Mouse (Mus musculus) skeletal muscle tissue, adult 2 months (tissue): ENCODE data around the gene Tspyl3.

Experiments used
- DNase-seq: peaks from one replicate; pipeline ENCODE4 v3.0.0-alpha.2; 2012; ENCODE audit warnings: low read depth, low spot score

Tspyl3 gene

GRCm38 (mm10) chr2:153228523-153228922, 3.3 kb upstream of the Tspyl3 start:
- no peak for DNase-seq

- DNase-seq: no peak
Observed at GRCm38 (mm10) chr2:153227959-153228358, 2.7 kb upstream of the Tspyl3 start.

- no peak for DNase-seq
Observed at GRCm38 (mm10) chr2:153225595-153225953, 333 bp upstream of the Tspyl3 start.

GRCm38 (mm10) chr2:153222566-153222965, 2.7 kb downstream of the Tspyl3 start:
- no peak for DNase-seq

GRCm38 (mm10) chr2:153222130-153222529, 3.1 kb downstream of the Tspyl3 start:
- no peak for DNase-seq

- no peak for DNase-seq
Observed at GRCm38 (mm10) chr2:153221620-153222019, 3.6 kb downstream of the Tspyl3 start.

- DNase-seq: no peak
Observed at GRCm38 (mm10) chr2:153218516-153218915, 6.7 kb downstream of the Tspyl3 start.

- DNase-seq: no peak
Observed at GRCm38 (mm10) chr2:153217826-153218340, 7.4 kb downstream of the Tspyl3 start.

GRCm38 (mm10) chr2:153215421-153215820, 9.8 kb downstream of the Tspyl3 start:
- DNase-seq: no peak

- DNase-seq: no peak
Observed at GRCm38 (mm10) chr2:153214771-153215259, 10.4 kb downstream of the Tspyl3 start.

- no peak for DNase-seq
Observed at GRCm38 (mm10) chr2:153213351-153213750, 11.9 kb downstream of the Tspyl3 start.

GRCm38 (mm10) chr2:153211451-153211850, 13.8 kb downstream of the Tspyl3 start:
- DNase-seq: no peak

- DNase-seq: no peak
Observed at GRCm38 (mm10) chr2:153209286-153209685, 16.0 kb downstream of the Tspyl3 start.

GRCm38 (mm10) chr2:153208149-153208548, 17.1 kb downstream of the Tspyl3 start:
- no peak for DNase-seq

GRCm38 (mm10) chr2:153202766-153203165, 22.5 kb downstream of the Tspyl3 start:
- no peak for DNase-seq

- DNase-seq: no peak
Observed at GRCm38 (mm10) chr2:153199114-153199513, 26.1 kb downstream of the Tspyl3 start.

- DNase-seq: no peak
Observed at GRCm38 (mm10) chr2:153198485-153198884, 26.8 kb downstream of the Tspyl3 start.

- no peak for DNase-seq
Observed at GRCm38 (mm10) chr2:153194255-153194654, 31.0 kb downstream of the Tspyl3 start.

- no peak for DNase-seq
Observed at GRCm38 (mm10) chr2:153191242-153191641, 34.0 kb downstream of the Tspyl3 start.

GRCm38 (mm10) chr2:153187848-153188247, 37.4 kb downstream of the Tspyl3 start:
- no peak for DNase-seq

- DNase-seq: no peak
Observed at GRCm38 (mm10) chr2:153186176-153186591, 39.1 kb downstream of the Tspyl3 start.

GRCm38 (mm10) chr2:153179961-153180360, 45.3 kb downstream of the Tspyl3 start:
- no peak for DNase-seq

GRCm38 (mm10) chr2:153179126-153179860, 45.9 kb downstream of the Tspyl3 start:
- no peak for DNase-seq
